In the genomic region with DNA sequence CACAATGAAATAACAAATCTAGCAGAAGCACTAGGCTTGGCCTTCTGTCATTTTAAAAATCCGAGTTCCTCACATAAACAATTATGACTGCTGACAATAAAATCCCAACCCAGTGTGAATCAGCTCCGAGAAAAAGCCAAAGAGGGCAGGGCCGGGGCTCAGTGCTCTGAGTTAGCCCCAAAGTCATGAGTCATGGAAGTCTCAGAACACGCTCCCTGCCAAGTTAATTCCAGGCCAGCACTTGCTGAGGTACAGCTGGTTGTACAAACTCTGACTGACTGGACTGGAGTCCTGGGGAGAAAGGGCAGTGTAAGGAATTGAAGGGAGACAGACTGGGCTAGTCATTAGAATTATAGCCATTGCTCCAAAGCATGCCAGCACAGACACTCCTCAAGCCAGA, we compare ENCODE assay signal across 7 mouse cellular contexts. TPM values are rescaled to one million over a fixed set of nuclear protein-coding genes. Genes with fewer than 3 reads are reported as not detected.
A peak's percentile ranks its signal among the peaks of the same experiment; 100 is the strongest.
DNase-seq lines count a peak whose midpoint lies in the region; ATAC-seq lines count a peak whose summit lies in the region.

No protein-coding gene starts in this region.

- no peaks in the 10 kb centered on the region for H3K4me1 ChIP-seq in hindbrain, embryonic 13.5 days (replicated peaks)
- no peaks in the 10 kb centered on the region for H3K4me1 ChIP-seq in forebrain, embryonic 11.5 days (replicated peaks; ENCODE audit: control insufficient read depth, insufficient read depth, low read length)

- H3K4me2 ChIP-seq in hindbrain, embryonic 13.5 days = no peak overlapping the region
- no peak overlapping the region for H3K4me2 ChIP-seq in forebrain, embryonic 11.5 days (ENCODE audit: low read depth, low read length, severe bottlenecking)

- H3K27me3 ChIP-seq in hindbrain, embryonic 13.5 days = no peaks in the 10 kb centered on the region
- no peaks in the 10 kb centered on the region for H3K27me3 ChIP-seq in forebrain, embryonic 11.5 days (ENCODE audit: control insufficient read depth, insufficient read depth, low read length)

- H3K27ac ChIP-seq in hindbrain, embryonic 13.5 days = no peak overlapping the region
- no peak overlapping the region for H3K27ac ChIP-seq in forebrain, embryonic 11.5 days (ENCODE audit: low read depth, low read length)

- no peak for ATAC-seq in hindbrain, embryonic 13.5 days (ENCODE audit: low FRiP score)
- ATAC-seq in forebrain, embryonic 11.5 days (replicated peaks; ENCODE audit: low FRiP score) = no peak

- DNase-seq in adipocyte (ENCODE audit: low spot score) = peak; percentile 93
- DNase-seq in cerebellum, adult 9-10 months = peak; percentile 4
- DNase-seq in heart, postnatal 36 days = peak; percentile 66 to 68
- DNase-seq in ovary, postnatal 14 days (ENCODE audit: low spot score) = peak; percentile 27
- no peak for DNase-seq in forebrain, embryonic 11.5 days (ENCODE audit: low spot score)
- DNase-seq in embryo, embryonic 9.5 days (ENCODE audit: extremely low spot score) = no peak

- no peaks in the 10 kb centered on the region for H3K9me3 ChIP-seq in hindbrain, embryonic 13.5 days
- H3K9me3 ChIP-seq in forebrain, embryonic 11.5 days (ENCODE audit: control insufficient read depth, low read length) = no peaks in the 10 kb centered on the region

- H3K36me3 ChIP-seq in hindbrain, embryonic 13.5 days = no peaks in the 10 kb centered on the region
- H3K36me3 ChIP-seq in forebrain, embryonic 11.5 days (ENCODE audit: control insufficient read depth, insufficient read depth, low read length) = no peaks in the 10 kb centered on the region

- WGBS in hindbrain, embryonic 13.5 days = 80% methylated on average over 4 of the region's 4 CpGs
- WGBS in forebrain, embryonic 11.5 days = 82% methylated on average over 4 of the region's 4 CpGs

- no peak overlapping the region for H3K4me3 ChIP-seq in hindbrain, embryonic 13.5 days
- H3K4me3 ChIP-seq in forebrain, embryonic 11.5 days (ENCODE audit: low read depth, low read length) = no peak overlapping the region

- intact Hi-C loops in heart, postnatal 36 days (cut with DNase I) = no loop called here

- no peak overlapping the region for H3K9ac ChIP-seq in hindbrain, embryonic 13.5 days
- H3K9ac ChIP-seq in forebrain, embryonic 11.5 days (ENCODE audit: low read length) = no peak overlapping the region

RNA-seq across cellular contexts. Expression of a gene that starts 28.0 kb away (rescaled TPM):
- 10 to 100 TPM; 73.7 to 88.3 TPM for total RNA-seq in heart, postnatal 36 days (2021)
- 19.4 and 20.8 TPM in 2 replicates for polyA plus RNA-seq in hindbrain, embryonic 13.5 days (2015; fragmentation: Nextera tagmentation; extraction: Ambion mirVana)
- 27.7 and 31.0 TPM in 2 replicates for polyA plus RNA-seq in forebrain, embryonic 11.5 days (2014; fragmentation: Nextera tagmentation; extraction: Ambion mirVana)

Comparison
In these comparisons a context has a peak if more than half of its experiments do, and no peak if none do; other contexts are left out.
1. DNase-seq: peak in adipocyte (single experiment), cerebellum, adult 9-10 months (single experiment), heart, postnatal 36 days (2 of 2) and ovary, postnatal 14 days (single experiment); none in forebrain, embryonic 11.5 days (single experiment) and embryo, embryonic 9.5 days (single experiment).